Mouse (Mus musculus): ENCODE data around the gene Mamdc2.

GRCm38 (mm10) chr19:23388862-23389272, 59.4 kb downstream of the Mamdc2 start:
- TF ChIP-seq EP300 (IDR thresholded peaks at IDR 0.05; ENCODE audit: low read depth) (no peak), CTCF (IDR thresholded peaks at IDR 0.05; ENCODE audit: low read depth) (no peak)
